Mouse (Mus musculus) bone marrow, adult 2 months (tissue): ENCODE data around the gene Mid1.

Experiments
- CTCF ChIP-seq: fragments of 200-500 bp; IDR thresholded peaks from 2 replicates; pipeline ENCODE4 v1.5.1; 2011; ENCODE audit warnings: low read length, control low read depth; ENCODE audit not compliant: control insufficient read depth, insufficient read depth
- POLR2A ChIP-seq: fragments of 200-500 bp; IDR thresholded peaks from 2 replicates; pipeline ENCODE4 v1.6.1; 2011; ENCODE audit warnings: low read depth, mild to moderate bottlenecking, control low read depth, low read length, borderline replicate concordance; ENCODE audit not compliant: control insufficient read depth

GRCm38 (mm10) chrX:169838650-169838971 lies 153.6 kb downstream of the Mid1 start:
- no peak for TF ChIP-seq CTCF
- no peak for TF ChIP-seq POLR2A
